Mouse (Mus musculus) forebrain, embryonic 16.5 days (tissue): ENCODE measurements around the gene Nploc4. TPM values are rescaled to one million over a fixed set of nuclear protein-coding genes. Genes with fewer than 3 reads are reported as not detected.
"Not testable (repeated sequence)": the region's sequence is repeated elsewhere in the genome, so short reads cannot be mapped to it uniquely, and the experiment has no call there.

Source experiments
- ATAC-seq: fragments of 200-750 bp; cut with Nextera tagmentation; 2 replicates; pipeline ENCODE4 v1.8.0; 2017; ENCODE audit warnings: mild to moderate bottlenecking, moderate library complexity
- H3K27ac ChIP-seq: fragments of 300-500 bp; sonication (generic); 2 replicates; pipeline ENCODE4 v1.5.1; 2014; ENCODE audit warnings: low read length, control low read depth
- H3K27me3 ChIP-seq: fragments of 300-500 bp; sonication (generic); replicated peaks from 2 replicates; pipeline ENCODE4 v1.6.1; 2014; ENCODE audit warnings: low read length; ENCODE audit not compliant: control insufficient read depth, insufficient read depth
- H3K36me3 ChIP-seq: fragments of 300-500 bp; sonication (generic); 2 replicates; pipeline ENCODE4 v1.6.1; 2014; ENCODE audit not compliant: control insufficient read depth, insufficient read depth
- H3K4me1 ChIP-seq: fragments of 300-500 bp; sonication (generic); replicated peaks from 2 replicates; pipeline ENCODE4 v1.6.1; 2014; ENCODE audit warnings: low read length; ENCODE audit not compliant: control insufficient read depth, insufficient read depth
- H3K4me2 ChIP-seq: fragments of 300-500 bp; sonication (generic); 2 replicates; pipeline ENCODE4 v1.6.1; 2014; ENCODE audit warnings: mild to moderate bottlenecking, low read length, control low read depth
- H3K4me3 ChIP-seq: fragments of 300-500 bp; sonication (generic); replicated peaks from 2 replicates; pipeline ENCODE4 v1.5.1; 2014; ENCODE audit warnings: mild to moderate bottlenecking, low read length, control low read depth
- H3K9ac ChIP-seq: fragments of 300-500 bp; sonication (generic); replicated peaks from 2 replicates; pipeline ENCODE4 v1.6.1; 2014; ENCODE audit warnings: low read depth, low read length, control low read depth
- H3K9me3 ChIP-seq: fragments of 300-500 bp; sonication (generic); 2 replicates; pipeline ENCODE4 v1.6.1; 2016; ENCODE audit warnings: low read length; ENCODE audit not compliant: control insufficient read depth
- WGBS: fragments of 180-500 bp; shearing (Covaris S2); extraction: QIAGEN DNeasy Blood & Tissue Kit; methylation state at CpG from one replicate; pipeline ENCODE4 v1.1.7; 2014; 5-methylcytosine and 5-hydroxymethylcytosine counted together
- polyA plus RNA-seq: library from polyadenylated mRNA; unstranded; fragments of >200 nt; fragmentation: Nextera tagmentation; extraction: Ambion mirVana; gene quantifications from 2 replicates; pipeline ENCODE4 v1.2.1, GENCODE M21; 2015

The Nploc4 gene
- polyA plus RNA-seq, 1 experiment from 2014 or later, result 32.0 TPM

DNA sequence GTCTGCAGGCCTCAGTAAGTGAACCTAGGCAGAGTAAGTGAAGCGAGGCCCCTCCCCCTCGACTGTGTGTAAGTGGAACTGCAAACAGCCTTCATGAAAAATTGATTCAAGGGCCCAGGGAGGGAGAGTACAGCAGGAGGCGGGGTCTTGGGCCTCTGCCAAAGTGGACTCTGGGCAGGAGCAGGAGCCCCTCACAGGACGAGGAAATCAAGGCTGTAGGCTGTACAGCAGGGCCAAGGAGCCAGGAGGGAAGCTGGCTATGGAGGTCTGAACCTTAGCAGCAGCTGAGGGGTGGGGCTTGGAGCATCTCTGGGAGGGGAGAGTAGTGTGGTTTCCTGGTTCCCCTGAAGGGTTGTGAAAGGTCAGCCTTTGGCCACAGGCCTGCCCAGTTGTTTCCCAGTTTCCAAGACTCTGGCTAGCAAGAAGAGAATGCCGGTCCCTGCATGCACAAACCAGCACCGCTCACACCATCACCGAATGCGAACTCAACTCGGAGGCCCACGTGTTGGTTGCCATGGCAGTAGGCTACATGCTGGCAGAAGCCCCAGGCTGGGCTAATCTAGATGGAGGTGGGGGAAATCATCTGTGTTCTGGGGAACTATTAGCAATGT lies 79.6 kb downstream of the Nploc4 start:
- H3K27ac ChIP-seq, result peak overlapping the region; percentile 86
- ATAC-seq, result peak; percentile 90
- H3K4me1 ChIP-seq, result peaks cover 36% of the 10 kb centered on the region
- H3K9ac ChIP-seq, result peak overlapping the region; percentile 18
- H3K9me3 ChIP-seq, result no peaks in the 10 kb centered on the region
- 6% methylated on average over 10 of the region's 10 CpGs for WGBS
- H3K4me2 ChIP-seq, result peak overlapping the region; percentile 34
- no peaks in the 10 kb centered on the region for H3K27me3 ChIP-seq
- no peak overlapping the region; the same call in 1 of the 2 replicates for H3K4me3 ChIP-seq
- H3K36me3 ChIP-seq, result no peaks in the 10 kb centered on the region

DNA sequence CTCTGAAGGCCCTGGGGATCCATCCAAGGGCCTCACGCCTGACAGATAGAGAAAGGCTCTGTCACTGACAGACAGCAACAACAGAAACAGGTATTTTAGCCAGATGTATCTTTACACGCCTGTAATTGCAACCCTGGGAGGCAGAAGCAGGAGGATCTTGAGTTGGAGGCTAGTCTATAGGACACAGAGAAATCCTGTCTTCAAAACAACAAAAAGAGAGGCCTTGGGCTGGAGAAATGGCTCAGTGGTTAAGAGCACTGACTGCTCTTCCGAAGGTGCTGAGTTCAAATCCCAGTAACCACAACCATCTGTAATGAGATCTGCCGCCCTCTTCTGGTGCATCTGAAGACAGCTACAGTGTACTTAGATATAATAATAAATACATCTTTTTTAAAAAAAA lies 80.6 kb downstream of the Nploc4 start:
- Histone ChIP-seq H3K27ac (no peak overlapping the region; the same call in 1 of the 2 replicates), H3K4me1 (peaks cover 42% of the 10 kb centered on the region)
- no peak for ATAC-seq

DNA sequence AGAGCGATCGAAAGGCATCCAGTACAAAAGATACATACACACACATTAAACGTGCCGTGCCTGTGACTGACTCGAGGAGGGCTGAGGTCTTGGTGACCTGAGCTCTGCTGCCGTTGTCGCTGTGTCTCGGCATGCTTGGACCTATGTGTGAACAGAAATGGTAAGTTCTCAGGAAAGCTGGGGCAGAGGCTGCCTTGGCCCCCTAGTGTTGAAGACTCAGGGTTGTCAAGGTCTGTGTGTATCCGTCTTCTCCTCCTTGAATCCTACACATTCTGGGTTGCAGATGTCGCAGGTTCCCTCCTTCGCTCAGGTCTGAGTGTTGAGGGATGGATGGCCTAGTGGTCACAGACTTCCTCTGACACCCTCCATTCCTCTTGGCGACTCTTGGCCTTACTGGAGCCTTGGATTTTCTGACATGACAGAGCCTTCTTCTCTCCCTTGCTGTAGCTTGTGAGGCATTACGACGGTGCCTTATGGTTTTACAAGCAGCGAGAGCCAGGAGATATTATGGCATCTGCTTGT lies 81.1 kb downstream of the Nploc4 start:
- Histone ChIP-seq H3K27ac (no peak overlapping the region), H3K9me3 (no peaks in the 10 kb centered on the region), H3K4me3 (no peak overlapping the region), H3K36me3 (no peaks in the 10 kb centered on the region), H3K4me1 (peaks cover 42% of the 10 kb centered on the region), H3K9ac (no peak overlapping the region), H3K27me3 (no peaks in the 10 kb centered on the region), H3K4me2 (no peak overlapping the region)
- WGBS, result 83% methylated on average over 15 of the region's 15 CpGs
- ATAC-seq, result no peak

More for the DNA sequence above, 80.6 kb downstream of the Nploc4 start:
- Histone ChIP-seq H3K36me3 (no peaks in the 10 kb centered on the region), H3K9me3 (no peaks in the 10 kb centered on the region), H3K27me3 (no peaks in the 10 kb centered on the region), H3K4me2 (no peak overlapping the region), H3K9ac (no peak overlapping the region), H3K4me3 (no peak overlapping the region)
- WGBS, result 92% methylated on average over 4 of the region's 4 CpGs

DNA sequence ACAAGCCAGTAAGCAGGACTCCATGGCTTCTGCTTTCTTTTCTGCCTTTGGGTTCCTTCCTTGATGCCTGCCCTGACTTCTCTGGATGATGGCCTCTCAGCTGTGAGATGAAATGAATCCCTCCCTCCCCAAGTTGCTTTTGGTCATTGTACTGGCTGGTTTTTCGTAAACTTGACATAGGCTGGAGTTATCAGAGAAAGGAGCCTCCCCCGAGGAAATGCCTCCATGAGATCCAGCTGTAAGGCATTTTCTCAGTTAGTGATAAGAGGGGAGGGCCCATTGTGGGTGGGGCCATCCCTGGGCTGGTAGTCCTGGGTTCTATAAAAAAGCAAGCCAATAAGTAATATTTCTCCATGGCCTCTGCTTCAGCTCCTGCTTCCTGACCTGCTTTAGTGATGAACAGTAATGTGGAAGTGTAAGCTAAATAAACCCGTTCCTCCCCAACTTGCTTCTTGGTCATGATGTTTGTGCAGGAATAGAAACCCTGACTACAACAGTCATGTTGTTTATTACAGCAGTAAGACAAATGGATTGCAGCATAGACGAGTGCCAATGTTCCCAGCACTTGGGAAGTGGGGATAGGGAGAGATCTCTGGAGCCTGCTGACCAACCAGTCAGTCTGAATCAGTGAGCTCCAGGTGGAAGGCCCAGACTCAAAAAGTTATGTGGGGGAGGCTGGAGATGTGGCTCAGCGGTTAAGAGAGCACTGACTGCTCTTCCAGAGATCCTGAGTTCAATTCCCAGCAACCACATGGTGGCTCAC lies 82.0 kb downstream of the Nploc4 start:
- no peaks in the 10 kb centered on the region for H3K36me3 ChIP-seq
- no peak for ATAC-seq
- 81% methylated on average over 5 of the region's 5 CpGs for WGBS
- no peak overlapping the region for H3K4me2 ChIP-seq
- H3K27ac ChIP-seq, result no peak overlapping the region
- H3K9ac ChIP-seq, result no peak overlapping the region
- no peaks in the 10 kb centered on the region for H3K27me3 ChIP-seq
- no peak overlapping the region for H3K4me3 ChIP-seq
- peaks cover 51% of the 10 kb centered on the region for H3K4me1 ChIP-seq
- H3K9me3 ChIP-seq, result no peaks in the 10 kb centered on the region

DNA sequence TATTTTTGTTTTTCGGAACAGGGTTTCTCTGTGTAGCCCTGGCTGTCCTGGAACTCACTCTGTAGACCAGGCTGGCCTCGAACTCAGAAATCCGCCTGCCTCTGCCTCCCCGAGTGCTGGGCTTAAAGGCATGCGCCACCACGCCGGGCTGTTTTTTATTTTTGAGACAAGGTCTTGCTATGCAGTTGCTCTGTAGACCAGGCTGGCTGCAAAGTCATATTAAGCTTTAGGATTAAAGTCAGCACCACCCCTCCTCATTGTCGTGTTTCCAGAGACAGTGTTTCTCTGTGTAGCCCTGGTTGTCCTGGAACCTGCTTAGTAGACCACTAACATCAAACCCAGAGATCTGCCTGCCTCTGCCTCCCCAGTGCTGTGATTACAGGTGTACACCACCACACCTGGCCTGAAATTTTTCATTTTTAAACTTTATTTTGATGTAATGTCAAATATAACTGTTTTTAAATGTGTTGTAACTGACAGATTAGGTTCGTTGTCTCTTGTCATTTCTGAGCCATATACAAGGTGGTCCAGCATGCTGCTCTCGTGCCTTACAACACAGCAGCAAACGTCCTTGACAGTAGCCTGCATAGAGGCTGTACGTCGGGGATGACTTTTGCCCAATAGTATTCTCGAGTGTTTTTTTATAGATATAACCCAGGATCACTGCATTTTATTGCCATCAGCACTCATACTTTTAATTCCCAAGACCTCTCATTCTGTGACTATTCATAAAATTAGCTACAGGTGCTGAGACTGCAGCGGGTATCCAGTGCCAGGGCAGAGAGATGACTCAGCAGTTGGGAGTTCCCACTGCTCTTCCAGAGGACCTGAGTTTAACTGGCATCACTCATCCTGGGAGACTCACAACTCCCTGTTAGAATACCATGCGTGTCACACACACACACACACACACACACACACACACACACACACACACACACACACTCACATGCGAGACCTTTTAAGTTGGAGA lies 82.9 kb downstream of the Nploc4 start:
- ATAC-seq, result no peak
- H3K4me3 ChIP-seq, result no peak overlapping the region
- H3K27ac ChIP-seq, result no peak overlapping the region
- peaks cover 50% of the 10 kb centered on the region for H3K4me1 ChIP-seq
- no peaks in the 10 kb centered on the region for H3K27me3 ChIP-seq
- no peaks in the 10 kb centered on the region for H3K9me3 ChIP-seq
- WGBS, result 90% methylated on average over 17 of the region's 17 CpGs
- H3K9ac ChIP-seq, result no peak overlapping the region
- no peak overlapping the region for H3K4me2 ChIP-seq
- H3K36me3 ChIP-seq, result no peaks in the 10 kb centered on the region

DNA sequence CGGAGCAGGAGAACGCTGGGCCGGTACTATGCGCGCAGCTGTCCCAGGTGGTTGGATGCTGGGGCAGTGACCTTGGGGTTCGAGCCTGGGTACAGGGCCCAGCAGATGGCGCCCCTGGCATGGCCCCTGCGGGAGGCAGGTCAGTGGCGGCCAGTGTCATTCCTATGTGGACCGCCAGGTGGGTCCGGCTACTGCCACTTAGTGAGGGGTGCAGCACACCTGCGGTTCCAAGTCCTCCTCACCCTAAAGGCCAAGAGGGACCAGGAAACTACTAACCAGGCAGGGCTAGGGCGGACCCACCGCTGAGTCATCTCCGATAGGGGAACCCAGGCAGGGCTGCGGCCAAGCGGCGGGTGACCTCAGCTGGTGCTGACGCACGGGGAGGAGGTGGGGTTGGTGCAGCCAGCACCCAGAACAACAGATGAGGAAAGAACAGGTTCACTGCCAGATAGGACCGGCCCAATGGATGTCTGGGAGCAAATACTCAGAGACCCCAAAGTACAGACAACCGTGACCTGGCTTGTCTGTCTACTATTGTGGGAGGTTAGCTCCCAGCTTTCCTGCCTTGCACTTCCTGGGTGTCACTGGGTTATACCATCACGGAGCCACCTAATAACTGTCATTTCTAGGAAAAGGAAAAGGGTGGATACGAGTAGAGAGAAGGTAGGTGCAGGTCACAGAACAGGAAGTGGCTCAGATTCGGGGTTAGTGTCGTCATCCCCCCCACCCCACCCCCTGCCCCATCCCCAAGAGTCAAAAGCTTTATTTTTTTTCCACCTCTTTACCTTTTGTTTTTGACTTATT lies 83.8 kb downstream of the Nploc4 start:
- WGBS, result 29% methylated on average over 26 of the region's 26 CpGs
- Histone ChIP-seq H3K36me3 (no peaks in the 10 kb centered on the region), H3K27ac (no peak overlapping the region), H3K4me3 (no peak overlapping the region), H3K4me1 (peaks cover 43% of the 10 kb centered on the region), H3K27me3 (no peaks in the 10 kb centered on the region), H3K9me3 (no peaks in the 10 kb centered on the region), H3K9ac (no peak overlapping the region), H3K4me2 (no peak overlapping the region)
- no peak for ATAC-seq

DNA sequence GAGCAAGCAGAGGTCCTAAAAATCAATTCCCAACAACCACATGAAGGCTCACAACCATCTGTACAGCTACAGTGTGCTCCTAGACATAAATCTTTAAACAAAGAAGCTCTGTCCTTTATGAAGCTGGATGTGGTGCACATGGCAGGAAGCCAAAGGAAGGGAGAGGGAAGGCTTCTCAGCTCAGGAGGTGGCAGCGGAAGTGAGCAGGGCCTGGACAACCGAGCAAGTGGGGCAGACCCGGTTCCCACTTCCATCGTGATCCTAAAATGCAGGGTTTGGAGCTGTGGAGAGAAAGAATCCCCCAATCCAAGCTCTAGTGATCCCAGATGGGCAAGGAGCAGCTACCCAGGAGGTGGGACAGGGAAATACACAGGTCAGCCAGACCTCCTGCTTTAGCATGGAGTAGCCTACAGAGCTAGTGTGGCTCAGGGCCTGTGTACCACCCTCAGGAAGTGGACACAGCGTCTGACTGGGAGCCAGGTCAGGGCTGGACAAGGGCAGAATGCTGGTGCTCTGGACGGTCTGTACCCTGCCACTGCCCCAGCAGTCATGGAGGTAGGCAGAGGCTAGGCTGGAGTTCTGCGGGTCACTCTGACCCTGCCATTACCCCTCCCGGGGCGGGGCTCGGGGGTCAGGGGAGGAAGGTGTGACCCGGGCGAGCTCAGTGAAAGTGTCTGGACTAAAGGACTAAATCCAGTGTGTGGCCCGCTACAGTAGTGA lies 84.8 kb downstream of the Nploc4 start:
- no peaks in the 10 kb centered on the region for H3K27me3 ChIP-seq
- H3K4me1 ChIP-seq, result peaks cover 34% of the 10 kb centered on the region
- H3K36me3 ChIP-seq, result no peaks in the 10 kb centered on the region
- 63% methylated on average over 13 of the region's 13 CpGs for WGBS
- peak overlapping the region; percentile 34; the same call in 1 of the 2 replicates for H3K9ac ChIP-seq
- no peak for ATAC-seq
- H3K27ac ChIP-seq, result peak overlapping the region; percentile 60
- no peak overlapping the region for H3K4me3 ChIP-seq
- H3K9me3 ChIP-seq, result no peaks in the 10 kb centered on the region
- no peak overlapping the region for H3K4me2 ChIP-seq

DNA sequence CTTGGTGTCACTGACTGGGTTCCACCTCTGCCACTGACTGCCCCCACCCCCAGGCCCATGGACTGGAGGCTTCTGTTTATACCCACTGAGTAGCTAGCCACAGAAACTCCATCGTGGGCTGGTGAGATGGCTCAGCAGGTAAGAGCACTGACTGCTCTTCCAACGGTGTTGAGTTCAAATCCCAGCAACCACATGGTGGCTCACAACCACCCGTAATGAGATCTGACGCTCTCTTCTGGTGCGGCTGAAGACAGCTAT lies 85.5 kb downstream of the Nploc4 start:
- H3K4me2 ChIP-seq, H3K4me3 ChIP-seq, H3K27me3 ChIP-seq, H3K36me3 ChIP-seq, H3K9ac ChIP-seq, ATAC-seq, H3K9me3 ChIP-seq: not testable (repeated sequence)
- WGBS, result 90% methylated on average over 5 of the region's 5 CpGs
- peak overlapping the region; percentile 60; the same call in 1 of the 2 replicates for H3K27ac ChIP-seq
- peaks cover 27% of the 10 kb centered on the region for H3K4me1 ChIP-seq
